Mouse (Mus musculus) intestine, postnatal 0 days (tissue): ENCODE results near the gene Trim10. TPM values are rescaled to one million over a fixed set of nuclear protein-coding genes. Genes with fewer than 3 reads are reported as not detected.
A peak's percentile ranks its signal among the peaks of the same experiment; 100 is the strongest.
"Not testable (repeated sequence)": the region's sequence is repeated elsewhere in the genome, so short reads cannot be mapped to it uniquely, and the experiment has no call there.

Experiments
- ATAC-seq: fragments of 200-750 bp; cut with Nextera tagmentation; 2 replicates; pipeline ENCODE4 v1.8.0; 2017; ENCODE audit warnings: mild to moderate bottlenecking, moderate TSS enrichment, moderate library complexity
- H3K27ac ChIP-seq: fragments of 300-500 bp; sonication (generic); 2 replicates; pipeline ENCODE4 v1.5.1; 2014; ENCODE audit warnings: mild to moderate bottlenecking, low read depth, low read length, moderate library complexity
- H3K27me3 ChIP-seq: fragments of 300-500 bp; sonication (generic); replicated peaks from 2 replicates; pipeline ENCODE4 v1.6.1; 2014; ENCODE audit warnings: low read length, mixed read lengths; ENCODE audit not compliant: control insufficient read depth, insufficient read depth
- H3K36me3 ChIP-seq: fragments of 300-500 bp; sonication (generic); 2 replicates; pipeline ENCODE4 v1.6.1; 2014; ENCODE audit warnings: mild to moderate bottlenecking, moderate library complexity; ENCODE audit not compliant: control insufficient read depth, insufficient read depth
- H3K4me1 ChIP-seq: fragments of 300-500 bp; sonication (generic); replicated peaks from 2 replicates; pipeline ENCODE4 v1.6.1; 2014; ENCODE audit warnings: antibody characterized with exemption, low read length, mixed read lengths; ENCODE audit not compliant: control insufficient read depth, insufficient read depth
- H3K4me2 ChIP-seq: fragments of 300-500 bp; sonication (generic); replicated peaks from 2 replicates; pipeline ENCODE4 v1.6.1; 2014; ENCODE audit warnings: low read depth, mild to moderate bottlenecking, moderate library complexity
- H3K4me3 ChIP-seq: fragments of 300-500 bp; sonication (generic); 2 replicates; pipeline ENCODE4 v1.5.1; 2014; ENCODE audit warnings: low read depth, low read length
- H3K9ac ChIP-seq: fragments of 300-500 bp; sonication (generic); 2 replicates; pipeline ENCODE4 v1.6.1; 2014; ENCODE audit warnings: mild to moderate bottlenecking, low read depth, low read length
- H3K9me3 ChIP-seq: fragments of 300-500 bp; sonication (generic); 2 replicates; pipeline ENCODE4 v1.6.1; 2016; ENCODE audit warnings: mixed run types; ENCODE audit not compliant: control insufficient read depth
- CTCF ChIP-seq: sonication (generic); IDR thresholded peaks from 2 replicates; pipeline ENCODE4 v1.5.1; 2016; ENCODE audit warnings: low read depth, mild to moderate bottlenecking, control low read depth, antibody characterized with exemption, moderate library complexity
- WGBS: fragments of 180-500 bp; shearing (Covaris S2); extraction: QIAGEN DNeasy Blood & Tissue Kit; methylation state at CpG from one replicate; pipeline ENCODE4 v1.1.7; 2014; 5-methylcytosine and 5-hydroxymethylcytosine counted together
- polyA plus RNA-seq: library from polyadenylated mRNA; unstranded; fragments of >200 nt; fragmentation: Nextera tagmentation; extraction: Ambion mirVana; gene quantifications from 2 replicates; pipeline ENCODE4 v1.2.1, GENCODE M21; 2015

Trim10 gene
- polyA plus RNA-seq, 1 experiment from 2014 or later = 0.07 TPM

DNA sequence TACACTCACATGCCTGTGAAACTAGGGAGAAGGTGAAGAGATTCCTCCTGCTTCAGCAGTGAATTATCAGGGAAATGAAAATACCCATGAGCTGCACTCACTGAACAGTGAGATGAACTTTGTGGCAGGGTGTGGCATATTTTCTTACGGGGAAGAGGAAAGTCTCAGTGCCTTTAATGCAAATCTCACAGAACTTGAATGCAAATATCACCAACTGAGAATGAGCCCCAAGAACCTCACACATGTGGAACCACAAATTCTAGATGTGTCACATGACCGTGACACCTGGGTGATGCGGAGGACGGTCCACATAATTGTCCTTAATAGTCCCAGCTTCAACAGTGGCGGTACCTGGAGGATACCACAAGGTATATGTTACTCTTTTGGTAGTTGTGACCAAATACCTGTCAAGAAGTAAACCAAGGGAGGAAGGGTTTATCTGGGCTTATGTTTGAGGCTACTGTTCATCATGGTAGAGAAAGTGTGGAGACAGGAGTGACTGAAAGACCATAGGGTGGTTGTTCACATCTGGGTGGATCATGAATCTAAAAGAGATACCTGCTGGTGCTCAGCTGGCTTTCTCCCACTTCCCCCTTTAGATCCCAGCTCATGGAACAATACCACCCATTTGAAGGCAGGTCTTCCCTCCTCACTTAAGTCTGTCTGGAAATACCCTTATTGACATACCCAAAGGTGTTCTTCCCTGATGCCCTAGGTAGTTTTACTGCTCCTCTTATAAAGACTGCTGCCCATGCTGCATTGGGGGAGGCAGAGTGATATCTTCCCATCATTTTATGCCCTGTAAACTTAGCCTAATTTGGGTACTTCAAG is 20.9 kb downstream of the Trim10 start, which contains the start of gene Trim40:
Gene Trim40, minus strand, starts transcription at position 51 of the 831 bp plus-strand sequence.
- ATAC-seq = peak; percentile 19; the same call in 1 of the 2 replicates
- H3K4me1 ChIP-seq = peaks cover 6% of the 10 kb centered on the region; the same call in 1 of the 2 replicates
- no peaks in the 10 kb centered on the region for H3K36me3 ChIP-seq
- H3K9me3 ChIP-seq = no peaks in the 10 kb centered on the region
- no peak within 1 kb of the TSS for H3K4me3 ChIP-seq
- peak within 1 kb of the TSS; percentile 73 for H3K27ac ChIP-seq
- H3K9ac ChIP-seq = peak within 1 kb of the TSS; percentile 22; the same call in 1 of the 2 replicates
- peak within 1 kb of the TSS; percentile 46 for H3K4me2 ChIP-seq
- WGBS = 59% methylated on average over 5 of the region's 5 CpGs
- no peak for TF ChIP-seq CTCF
- no peaks in the 10 kb centered on the region for H3K27me3 ChIP-seq

DNA sequence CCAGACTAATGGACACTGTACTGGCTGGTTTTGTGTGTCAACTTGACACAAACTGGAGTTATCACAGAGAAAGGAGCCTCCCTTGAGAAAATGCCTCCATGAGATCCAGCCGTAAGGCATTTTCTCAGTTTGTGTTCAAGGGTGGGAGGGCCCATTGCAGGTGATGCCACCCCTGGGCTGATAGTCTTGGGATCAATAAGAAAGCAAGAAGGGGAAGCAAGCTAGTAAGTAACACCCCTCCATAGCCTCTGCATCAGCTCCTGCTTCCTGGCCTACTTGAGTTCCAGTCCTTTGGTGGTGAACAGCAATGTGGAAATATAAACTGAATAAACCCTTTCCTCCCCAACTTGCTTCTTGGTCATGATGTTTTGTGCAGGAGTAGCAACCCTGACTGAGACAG is 22.1 kb downstream of the Trim10 start:
- H3K27ac ChIP-seq = 0 out of 2 replicates have a peak overlapping the region, but pooled peaks have one; percentile 28
- not testable (repeated sequence) for H3K4me3 ChIP-seq, H3K27me3 ChIP-seq, H3K9me3 ChIP-seq, H3K4me2 ChIP-seq, ATAC-seq, H3K9ac ChIP-seq, H3K4me1 ChIP-seq, H3K36me3 ChIP-seq
- WGBS = 97% methylated on average over 1 of the region's 1 CpGs

DNA sequence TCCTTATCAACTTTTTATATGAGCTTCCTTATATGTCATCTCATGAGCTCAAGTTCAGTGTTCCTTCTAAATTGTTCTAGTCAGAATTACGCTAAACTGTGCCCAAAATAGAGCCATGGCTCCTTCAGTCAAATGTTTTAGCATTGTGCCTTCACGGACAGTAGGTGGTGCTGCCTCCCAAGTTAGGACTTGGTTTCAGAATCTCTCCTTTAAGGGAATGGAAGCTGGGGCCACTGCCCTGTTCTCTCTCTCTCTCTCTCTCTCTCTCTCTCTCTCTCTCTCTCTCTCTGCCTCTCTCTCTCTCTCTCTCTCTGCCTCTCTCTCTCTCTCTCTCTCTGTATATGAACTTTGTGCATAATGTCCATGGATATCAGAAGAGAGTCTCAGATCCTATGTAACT is 23.0 kb downstream of the Trim10 start:
- 5% methylated on average over 2 of the region's 2 CpGs for WGBS
- Histone ChIP-seq H3K27ac (no peak overlapping the region), H3K4me3 (no peak overlapping the region), H3K9ac (no peak overlapping the region), H3K9me3 (no peaks in the 10 kb centered on the region), H3K36me3 (no peaks in the 10 kb centered on the region), H3K4me1 (peaks cover 6% of the 10 kb centered on the region; the same call in 1 of the 2 replicates), H3K4me2 (no peak overlapping the region; the same call in 1 of the 2 replicates), H3K27me3 (no peaks in the 10 kb centered on the region)
- ATAC-seq = no peak
- TF ChIP-seq CTCF = peak; percentile 91

- Histone ChIP-seq H3K27me3 (no peaks in the 10 kb centered on the region), H3K27ac (0 out of 2 replicates have a peak overlapping the region, but pooled peaks have one; percentile 70), H3K9ac (no peak overlapping the region), H3K36me3 (no peaks in the 10 kb centered on the region), H3K4me3 (no peak overlapping the region), H3K9me3 (no peaks in the 10 kb centered on the region), H3K4me1 (peaks cover 6% of the 10 kb centered on the region; the same call in 1 of the 2 replicates), H3K4me2 (no peak overlapping the region)
- 47% methylated on average over 5 of the region's 5 CpGs for WGBS
- no peak for ATAC-seq
- no peak for TF ChIP-seq CTCF
These were observed 24.0 kb downstream of the Trim10 start for GRCm38 (mm10) chr17:36893387-36893786.

DNA sequence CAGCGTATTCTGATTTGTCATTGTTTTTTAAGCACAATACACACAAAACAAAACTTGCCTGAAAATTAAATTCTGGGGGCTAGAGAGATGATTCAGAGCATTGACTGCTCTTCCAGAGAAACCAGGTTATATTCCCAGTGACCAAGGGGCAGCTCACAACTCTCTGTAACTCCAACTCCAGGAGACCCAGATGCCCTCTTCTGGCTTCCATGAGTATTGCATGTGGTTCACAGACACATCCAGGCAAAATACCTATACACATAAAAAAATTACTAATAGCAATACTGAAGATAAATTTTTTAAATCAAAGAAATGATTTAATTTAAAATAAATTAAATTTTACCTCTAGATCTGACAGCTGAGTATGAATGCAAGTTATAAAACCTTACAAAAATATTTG is 27.2 kb downstream of the Trim10 start:
- H3K4me3 ChIP-seq = no peak overlapping the region
- no peak overlapping the region for H3K9ac ChIP-seq
- WGBS = 70% methylated on average over 1 of the region's 1 CpGs
- TF ChIP-seq CTCF = peak; percentile 73
- H3K4me1 ChIP-seq = no peaks in the 10 kb centered on the region
- H3K27me3 ChIP-seq = no peaks in the 10 kb centered on the region
- no peaks in the 10 kb centered on the region for H3K36me3 ChIP-seq
- ATAC-seq = no peak
- H3K27ac ChIP-seq = 0 out of 2 replicates have a peak overlapping the region, but pooled peaks have one; percentile 36
- H3K4me2 ChIP-seq = no peak overlapping the region; the same call in 1 of the 2 replicates
- no peaks in the 10 kb centered on the region for H3K9me3 ChIP-seq

- Histone ChIP-seq H3K9me3 (no peaks in the 10 kb centered on the region), H3K4me2 (peak overlapping the region; percentile 73), H3K27me3 (no peaks in the 10 kb centered on the region), H3K4me3 (no peak overlapping the region), H3K9ac (peak overlapping the region; percentile 48; the same call in 1 of the 2 replicates), H3K36me3 (no peaks in the 10 kb centered on the region), H3K27ac (peak overlapping the region; percentile 96), H3K4me1 (no peaks in the 10 kb centered on the region)
- ATAC-seq = peak; percentile 87
- no peak for TF ChIP-seq CTCF
These were observed 27.7 kb downstream of the Trim10 start for GRCm38 (mm10) chr17:36897065-36897464.
